In genomic region chr10:126901488-126901843, GRCm38 (mm10) we compare ENCODE assay signal across 8 mouse cellular contexts. TPM values are rescaled to one million over a fixed set of nuclear protein-coding genes. Genes with fewer than 3 reads are reported as not detected.
A peak's percentile ranks its signal among the peaks of the same experiment; 100 is the strongest.
DNase-seq lines count a peak whose midpoint lies in the region; ATAC-seq and TF ChIP-seq lines count a peak whose summit lies in the region.

No protein-coding gene starts in this region.

- no peaks in the 10 kb centered on the region for H3K27me3 ChIP-seq in heart, adult 2 months (ENCODE audit: control insufficient read depth, insufficient read depth, low read length)
- H3K27me3 ChIP-seq in spleen, adult 2 months (ENCODE audit: control insufficient read depth, insufficient read depth, low read length): no peaks in the 10 kb centered on the region
- no peaks in the 10 kb centered on the region for H3K27me3 ChIP-seq in liver, embryonic 11.5 days (replicated peaks; ENCODE audit: control insufficient read depth, insufficient read depth, low read length)
- H3K27me3 ChIP-seq in stomach, embryonic 16.5 days (ENCODE audit: control insufficient read depth, insufficient read depth, low read length): no peaks in the 10 kb centered on the region

- H3K4me1 ChIP-seq in heart, adult 2 months (ENCODE audit: control insufficient read depth, insufficient read depth, low read length): peaks cover 2% of the 10 kb centered on the region
- peaks cover 8% of the 10 kb centered on the region; the same call in 1 of the 2 replicates for H3K4me1 ChIP-seq in spleen, adult 2 months (ENCODE audit: control insufficient read depth, insufficient read depth, insufficient read length)
- H3K4me1 ChIP-seq in liver, embryonic 11.5 days (replicated peaks; ENCODE audit: control insufficient read depth, insufficient read depth, low read length): 0 out of 2 replicates have a peak, but pooled peaks cover 4% of the 10 kb centered on the region
- peaks cover 4% of the 10 kb centered on the region for H3K4me1 ChIP-seq in stomach, embryonic 16.5 days (ENCODE audit: control insufficient read depth, insufficient read depth, low read length)

- intact Hi-C loops in heart, adult 2 months (cut with DNase I): no loop called here
- intact Hi-C loops in heart, postnatal 25 days (cut with DNase I): no loop called here
- intact Hi-C loops in left cerebral cortex, postnatal 10 days (cut with DNase I): no loop called here

- TF ChIP-seq EP300 in heart, adult 2 months (IDR thresholded peaks at IDR 0.05; ENCODE audit: insufficient read depth, low read depth, low read length): no peak

- H3K4me2 ChIP-seq in liver, embryonic 11.5 days: peak overlapping the region; percentile 94
- peak overlapping the region; percentile 98 for H3K4me2 ChIP-seq in stomach, embryonic 16.5 days (ENCODE audit: low read depth, low read length)

- no peaks in the 10 kb centered on the region for H3K36me3 ChIP-seq in heart, adult 2 months (ENCODE audit: control insufficient read depth, insufficient read depth, low read length)
- peaks cover 2% of the 10 kb centered on the region for H3K36me3 ChIP-seq in spleen, adult 2 months (ENCODE audit: control insufficient read depth, insufficient read depth, low read length)
- 0 out of 2 replicates have a peak, but pooled peaks cover 5% of the 10 kb centered on the region for H3K36me3 ChIP-seq in liver, embryonic 11.5 days (ENCODE audit: control insufficient read depth, insufficient read depth, low read length)
- H3K36me3 ChIP-seq in stomach, embryonic 16.5 days (ENCODE audit: control insufficient read depth, insufficient read depth, low read length): no peaks in the 10 kb centered on the region; the same call in 1 of the 2 replicates

- no peak overlapping the region; the same call in 1 of the 2 replicates for H3K27ac ChIP-seq in heart, adult 2 months
- H3K27ac ChIP-seq in spleen, adult 2 months (ENCODE audit: insufficient read depth, low read length): no peak overlapping the region
- no peak overlapping the region for H3K27ac ChIP-seq in liver, embryonic 11.5 days (ENCODE audit: low read depth, low read length)
- H3K27ac ChIP-seq in stomach, embryonic 16.5 days (ENCODE audit: low read length): no peak overlapping the region

- H3K9ac ChIP-seq in heart, adult 2 months (ENCODE audit: low read depth, low read length): no peak overlapping the region
- H3K9ac ChIP-seq in liver, embryonic 11.5 days (ENCODE audit: low read depth, low read length): no peak overlapping the region
- H3K9ac ChIP-seq in stomach, embryonic 16.5 days (ENCODE audit: low read length): peak overlapping the region; percentile 88

- no peak for TF ChIP-seq POLR2A in heart, adult 2 months (IDR thresholded peaks at IDR 0.05; ENCODE audit: insufficient read depth, low read depth, low read length)
- no peak for TF ChIP-seq POLR2A in spleen, adult 2 months (IDR thresholded peaks at IDR 0.05; ENCODE audit: low read depth, low read length)

- no peaks in the 10 kb centered on the region for H3K79me2 ChIP-seq in heart, adult 2 months (replicated peaks; ENCODE audit: control insufficient read depth, insufficient read depth, low read length)

- no peak for TF ChIP-seq CTCF in heart, adult 2 months (IDR thresholded peaks at IDR 0.05)
- TF ChIP-seq CTCF in spleen, adult 2 months (IDR thresholded peaks at IDR 0.05; ENCODE audit: extremely low read depth, insufficient read depth, insufficient read length, insufficient replicate concordance): no peak

- 2% methylated on average over 4 of the region's 4 CpGs for WGBS in heart, adult 2 months
- 0% methylated on average over 4 of the region's 4 CpGs for WGBS in spleen, adult 2 months
- WGBS in liver, embryonic 11.5 days: 0% methylated on average over 4 of the region's 4 CpGs
- 0% methylated on average over 4 of the region's 4 CpGs for WGBS in stomach, embryonic 16.5 days

- no peaks in the 10 kb centered on the region for H3K9me3 ChIP-seq in liver, embryonic 11.5 days (ENCODE audit: control insufficient read depth, low read length)
- H3K9me3 ChIP-seq in stomach, embryonic 16.5 days (replicated peaks; ENCODE audit: control insufficient read depth, low read length): no peaks in the 10 kb centered on the region

- no peak for ATAC-seq in liver, embryonic 11.5 days (replicated peaks; ENCODE audit: low FRiP score)
- no peak for ATAC-seq in stomach, embryonic 16.5 days (ENCODE audit: insufficient read depth, low FRiP score)
- no peak for ATAC-seq in erythroid progenitor cell, adult 5-6 weeks (replicated peaks; ENCODE audit: low FRiP score, poor library complexity, severe bottlenecking)

- DNase-seq in heart, adult 2 months: no peak
- no peak for DNase-seq in heart, postnatal 25 days (ENCODE audit: low spot score)
- no peak for DNase-seq in spleen, adult 2 months (ENCODE audit: low read depth in 1 of 2, low spot score in 2 of 2)
- DNase-seq in spleen, adult 18-20 months: no peak
- no peak for DNase-seq in liver, embryonic 11.5 days (ENCODE audit: low spot score)
- no peak for DNase-seq in left cerebral cortex, postnatal 10 days (ENCODE audit: extremely low spot score in 1 of 2, low spot score in 2 of 2)

- peak overlapping the region; percentile 56 for H3K4me3 ChIP-seq in heart, adult 2 months
- peak overlapping the region; percentile 72 for H3K4me3 ChIP-seq in spleen, adult 2 months (ENCODE audit: extremely low read depth, insufficient read depth, insufficient read length)
- peak overlapping the region; percentile 81 for H3K4me3 ChIP-seq in liver, embryonic 11.5 days (ENCODE audit: low read depth, low read length)
- H3K4me3 ChIP-seq in stomach, embryonic 16.5 days (replicated peaks; ENCODE audit: low read length): peak overlapping the region; percentile 82

RNA-seq across cellular contexts. Expression of gene Atp23, which starts 0.3 kb away (rescaled TPM):
- 1 to 10 TPM; 4.9 to 5.5 TPM for total RNA-seq in heart, adult 2 months (2021)
- 5.3 and 5.5 TPM in 2 replicates for polyA plus RNA-seq in heart, adult 2 months (2012; rRNA removed)
- total RNA-seq in heart, postnatal 25 days (2021): 1 to 10 TPM; 4.2 to 4.5 TPM
- polyA plus RNA-seq in spleen, adult 2 months (2012; rRNA removed): 6.6 and 6.8 TPM in 2 replicates
- 21.4 and 21.8 TPM in 2 replicates for polyA plus RNA-seq in liver, embryonic 11.5 days (2014; fragmentation: Nextera tagmentation; extraction: Ambion mirVana)
- polyA plus RNA-seq in stomach, embryonic 16.5 days (2015; fragmentation: Nextera tagmentation; extraction: Ambion mirVana): 11.7 and 12.0 TPM in 2 replicates
- total RNA-seq in left cerebral cortex, postnatal 10 days (2021): 10 to 100 TPM in 1 of 2 experiments, 1 to 10 TPM in 1; 8.6 to 10.2 TPM
- total RNA-seq in erythroid progenitor cell, adult 5-6 weeks (2015; ENCODE audit: low replicate concordance): 3.6 TPM in 1 of 2 replicates, not detected in the other
- 0.51 and 1.7 TPM in 2 replicates for total RNA-seq in erythroid progenitor cell, adult 5-6 weeks (2017; ENCODE audit: low replicate concordance)
